Mouse (Mus musculus) stomach, postnatal 0 days (tissue): ENCODE measurements at regions not wholly inside any gene's neighbourhood (a gene's known extent, or its start where the extent isn't known, plus 50 kb on each side); places are given as distances from the start of the nearest gene placed in this dataset.

Experiments used
- CTCF ChIP-seq: IDR thresholded peaks from 2 replicates; pipeline ENCODE4 v1.5.1; 2016; ENCODE audit warnings: antibody characterized with exemption, low read depth, mild to moderate bottlenecking, moderate library complexity
- EP300 ChIP-seq: optimal IDR thresholded peaks from 2 replicates; pipeline ENCODE3; 2016; ENCODE audit warnings: antibody characterized with exemption

- TF ChIP-seq CTCF, result no peak
- no peak for TF ChIP-seq EP300
Observed at GRCm38 (mm10) chr16:78134531-78134930, 166.8 kb upstream of the Cxadr start.
